Mouse (Mus musculus) kidney, adult 2 months (tissue): ENCODE data around the gene Rpl36al.

Source experiments
- CTCF ChIP-seq: fragments of 200-500 bp; conservative IDR thresholded peaks from 2 replicates; pipeline ENCODE4 v1.5.1; 2011; ENCODE audit warnings: low read depth, mild to moderate bottlenecking, control low read depth, low read length, moderate library complexity, mixed read lengths; ENCODE audit not compliant: insufficient read depth, insufficient read length
- POLR2A ChIP-seq: fragments of 200-500 bp; IDR thresholded peaks from one replicate; pipeline ENCODE4 v1.6.1; 2011; ENCODE audit warnings: low read depth, low read length, control low read depth

DNA sequence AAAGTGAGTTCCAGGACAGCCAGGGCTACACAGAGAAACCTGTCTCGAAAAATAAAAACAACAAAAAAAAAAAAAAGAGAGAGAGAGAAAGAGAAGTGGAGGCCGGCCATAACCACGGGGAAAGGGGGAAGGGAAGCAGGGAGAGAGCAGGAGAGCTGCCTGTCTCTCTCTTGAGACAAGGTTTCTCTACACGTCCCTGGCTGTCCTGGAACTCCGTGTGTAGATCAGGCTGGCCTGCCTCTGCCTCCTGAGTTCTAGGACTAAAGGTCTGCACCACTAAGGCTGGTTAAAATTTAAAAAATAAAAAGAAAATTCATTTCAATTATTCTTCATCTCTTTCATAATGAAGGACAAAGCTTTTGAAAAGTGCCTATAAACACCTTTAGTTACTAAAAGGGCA lies 7.5 kb upstream of the Rpl36al start:
- no peak for TF ChIP-seq POLR2A
- no peak for TF ChIP-seq CTCF
